ENCODE assay signal across 19 mouse cellular contexts in the genomic region with DNA sequence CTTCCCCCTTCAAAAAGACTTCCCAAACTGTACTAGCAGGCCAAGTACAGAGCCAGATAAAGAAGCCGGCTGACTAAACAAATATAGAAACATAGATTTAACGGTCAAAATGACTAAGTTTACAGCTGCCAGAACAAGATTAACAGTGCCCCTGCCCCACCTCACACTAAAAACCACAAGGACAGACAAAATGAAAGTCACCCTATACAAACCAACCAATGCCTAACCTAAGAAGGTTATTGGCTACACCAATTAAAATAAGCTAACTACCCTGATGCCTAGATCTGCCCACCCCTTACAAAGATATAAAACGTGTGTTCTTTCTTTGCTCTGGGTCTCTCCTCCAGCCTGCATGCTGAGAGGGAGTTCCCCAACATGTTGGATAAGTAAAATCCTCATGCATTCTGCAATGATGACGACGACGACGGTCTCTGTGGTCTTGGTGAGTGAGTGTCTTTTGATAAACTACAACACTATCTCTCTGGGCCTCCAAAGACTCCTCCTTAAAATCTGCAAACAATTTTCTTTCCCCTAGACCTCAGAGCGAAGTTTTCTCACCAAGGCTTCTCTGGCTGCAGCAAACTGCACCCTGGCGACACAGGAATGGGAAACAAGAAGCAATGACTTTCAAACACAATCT.
DNase-seq lines count a peak whose midpoint lies in the region; ATAC-seq and TF ChIP-seq lines count a peak whose summit lies in the region.
"Had no signal": no experiment of that assay in that cellular context is flagged by ENCODE, and none has a peak within 500 bp of the region (broad histone marks: within the 10 kb centered on the region; RNA-seq: fewer than 3 reads in every experiment).

No protein-coding gene starts in this region.

- no peaks in the 10 kb centered on the region for H3K79me2 ChIP-seq in MEL (ENCODE audit: control insufficient read depth, insufficient read depth, low read length, poor library complexity)

- H3K27me3 ChIP-seq in MEL (ENCODE audit: control insufficient read depth in 1 of 2, insufficient read depth in 2 of 2, low read length in 2 of 2): no peaks in the 10 kb centered on the region
- no peaks in the 10 kb centered on the region for H3K27me3 ChIP-seq in liver, embryonic 13.5 days
- H3K27me3 ChIP-seq in liver, postnatal 0 days (ENCODE audit: insufficient read depth, low read length): no peaks in the 10 kb centered on the region
- H3K27me3 ChIP-seq: embryonic facial prominence, embryonic 15.5 days; forebrain, embryonic 15.5 days; heart, embryonic 12.5 days had no signal

- TF ChIP-seq EP300 in MEL (IDR thresholded peaks at IDR 0.05; ENCODE audit: low read depth in 1 of 2, low read length in 2 of 2): peak in 1 of 2 experiments; percentile 66; a peak in 2 of 4 replicates
- TF ChIP-seq EP300 in liver, postnatal 0 days (IDR thresholded peaks at IDR 0.05; ENCODE audit: low read depth): peak; percentile 77

- H3K4me3 ChIP-seq in MEL (ENCODE audit: control insufficient read depth in 1 of 2, insufficient read depth in 1 of 2, low read depth in 2 of 2, low read length in 2 of 2): no peak overlapping the region
- no peak overlapping the region for H3K4me3 ChIP-seq in liver, embryonic 13.5 days (replicated peaks)
- H3K4me3 ChIP-seq in liver, postnatal 0 days (ENCODE audit: low read depth, low read length): no peak overlapping the region
- H3K4me3 ChIP-seq: embryonic facial prominence, embryonic 15.5 days; erythroblast, embryonic 14.5 days; forebrain, embryonic 10.5 days; forebrain, embryonic 15.5 days; heart, embryonic 12.5 days had no signal

- WGBS in liver, embryonic 13.5 days (ENCODE audit: insufficient replicate concordance): 14% methylated on average over 9 of the region's 9 CpGs
- WGBS in liver, postnatal 0 days (ENCODE audit: insufficient replicate concordance): 42% methylated on average over 9 of the region's 9 CpGs

- H3K4me1 ChIP-seq in MEL (ENCODE audit: control insufficient read depth in 1 of 2, insufficient read depth in 2 of 2, low read length in 2 of 2): no peaks in the 10 kb centered on the region
- peaks cover 17% of the 10 kb centered on the region for H3K4me1 ChIP-seq in liver, embryonic 13.5 days (replicated peaks)
- no peaks in the 10 kb centered on the region for H3K4me1 ChIP-seq in liver, postnatal 0 days (ENCODE audit: insufficient read depth)
- H3K4me1 ChIP-seq: embryonic facial prominence, embryonic 15.5 days; forebrain, embryonic 15.5 days had no signal

- DNase-seq in MEL (ENCODE audit: low read depth, low spot score) (peak; percentile 43), MEL-GATA-1-ER (ENCODE audit: extremely low read depth, low read depth) (peak; percentile 9)
- peak; percentile 32 for DNase-seq in liver, embryonic 13.5 days
- no peak for DNase-seq in liver, postnatal 0 days
- DNase-seq in frontal cortex, adult 2 months (ENCODE audit: extremely low spot score in 1 of 2, low spot score in 1 of 2): no peak
- no peak for DNase-seq in right cerebral cortex, adult 18-20 months
- DNase-seq: adrenal gland, postnatal 14 days; cerebellum, adult 18-20 months; cerebellum, postnatal 10 days; embryo, embryonic 11 days; gastrocnemius, postnatal 10 days; heart, postnatal 36 days had no signal

- no peak for TF ChIP-seq RAD21 in MEL (IDR thresholded peaks at IDR 0.05; ENCODE audit: low read depth, low read length)

- H3K27ac ChIP-seq in MEL (ENCODE audit: control insufficient read depth, low read depth, low read length): peak overlapping the region; percentile 56
- H3K27ac ChIP-seq in liver, embryonic 13.5 days: 0 out of 2 replicates have a peak overlapping the region, but pooled peaks have one; percentile 16
- no peak overlapping the region for H3K27ac ChIP-seq in liver, postnatal 0 days (ENCODE audit: low read depth)
- H3K27ac ChIP-seq: embryonic facial prominence, embryonic 15.5 days; forebrain, embryonic 10.5 days; forebrain, embryonic 15.5 days had no signal

- H3K4me2 ChIP-seq in liver, embryonic 13.5 days: no peak overlapping the region
- no peak overlapping the region for H3K4me2 ChIP-seq in liver, postnatal 0 days (ENCODE audit: low read depth, low read length)
- H3K4me2 ChIP-seq: embryonic facial prominence, embryonic 15.5 days; forebrain, embryonic 15.5 days; heart, embryonic 12.5 days had no signal

- no peak for TF ChIP-seq CTCF in MEL (IDR thresholded peaks at IDR 0.05 in 2 of 3, conservative IDR thresholded peaks at IDR 0.05 in 1 of 3; ENCODE audit: control insufficient read depth in 1 of 3, insufficient read depth in 1 of 3, low read depth in 2 of 3, low read length in 3 of 3, poor library complexity in 1 of 3, severe bottlenecking in 1 of 3)
- no peak for TF ChIP-seq CTCF in liver, postnatal 0 days (IDR thresholded peaks at IDR 0.05; ENCODE audit: low read depth)

- H3K36me3 ChIP-seq in MEL (ENCODE audit: control insufficient read depth in 1 of 2, insufficient read depth in 2 of 2, low read length in 2 of 2): no peaks in the 10 kb centered on the region
- H3K36me3 ChIP-seq in liver, embryonic 13.5 days: no peaks in the 10 kb centered on the region
- H3K36me3 ChIP-seq in liver, postnatal 0 days (replicated peaks; ENCODE audit: insufficient read depth, low read length): no peaks in the 10 kb centered on the region
- H3K36me3 ChIP-seq: embryonic facial prominence, embryonic 15.5 days; forebrain, embryonic 10.5 days; forebrain, embryonic 15.5 days; heart, embryonic 12.5 days had no signal

- no peak for TF ChIP-seq POLR2A in MEL (IDR thresholded peaks at IDR 0.05; ENCODE audit: control insufficient read depth in 1 of 2, insufficient read depth in 1 of 2, low read depth in 1 of 2, low read length in 2 of 2, poor library complexity in 1 of 2)

- H3K9ac ChIP-seq in MEL (ENCODE audit: control insufficient read depth, low read depth, low read length, poor library complexity, severe bottlenecking): no peak overlapping the region
- no peak overlapping the region for H3K9ac ChIP-seq in liver, embryonic 13.5 days
- no peak overlapping the region for H3K9ac ChIP-seq in liver, postnatal 0 days (replicated peaks)
- H3K9ac ChIP-seq: embryonic facial prominence, embryonic 15.5 days; forebrain, embryonic 15.5 days; heart, embryonic 12.5 days had no signal

- peak; percentile 59 for ATAC-seq in liver, embryonic 13.5 days (ENCODE audit: low read depth)
- peak; percentile 66 for ATAC-seq in liver, postnatal 0 days
- no peak for ATAC-seq in inflammation-experienced regulatory T-cells, adult 6 months
- ATAC-seq: forebrain, embryonic 15.5 days; hindbrain, embryonic 16.5 days had no signal

- no peaks in the 10 kb centered on the region for H3K9me3 ChIP-seq in MEL (replicated peaks; ENCODE audit: insufficient read depth, low read length)
- no peaks in the 10 kb centered on the region for H3K9me3 ChIP-seq in liver, embryonic 13.5 days (replicated peaks)
- no peaks in the 10 kb centered on the region for H3K9me3 ChIP-seq in liver, postnatal 0 days (ENCODE audit: low read length)
- H3K9me3 ChIP-seq: embryonic facial prominence, embryonic 15.5 days; forebrain, embryonic 10.5 days; forebrain, embryonic 15.5 days; heart, embryonic 12.5 days had no signal

TF ChIP-seq in MEL, 35 proteins besides CTCF, POLR2A, EP300 and RAD21:
- TF ChIP-seq TAL1 (IDR thresholded peaks at IDR 0.05; ENCODE audit: low read length): peak; percentile 52
- no peak for TF ChIP-seq MAX (IDR thresholded peaks at IDR 0.05; ENCODE audit: low read length)
- TF ChIP-seq MEF2A (IDR thresholded peaks at IDR 0.05; ENCODE audit: extremely low read depth, insufficient replicate concordance, low read depth, low read length, poor library complexity, severe bottlenecking): no peak

Comparison
In these comparisons a context has a peak if more than half of its experiments do, and no peak if none do; other contexts are left out.
1. DNase-seq: peak in MEL (single experiment), MEL-GATA-1-ER (single experiment) and liver, embryonic 13.5 days (single experiment); none in liver, postnatal 0 days (single experiment), frontal cortex, adult 2 months (0 of 2) and right cerebral cortex, adult 18-20 months (single experiment).